Mouse (Mus musculus) spleen, postnatal 14 days (tissue): ENCODE measurements around the gene Pramel3.
"Not testable (repeated sequence)": the region's sequence is repeated elsewhere in the genome, so short reads cannot be mapped to it uniquely, and the experiment has no call there.

ENCODE experiments used
- DNase-seq, 2 experiments: peaks; one replicate each; pipeline ENCODE4 v3.0.0; 2021 to 2022; ENCODE audit warnings: low spot score in 2 of 2

The Pramel3 gene

DNA sequence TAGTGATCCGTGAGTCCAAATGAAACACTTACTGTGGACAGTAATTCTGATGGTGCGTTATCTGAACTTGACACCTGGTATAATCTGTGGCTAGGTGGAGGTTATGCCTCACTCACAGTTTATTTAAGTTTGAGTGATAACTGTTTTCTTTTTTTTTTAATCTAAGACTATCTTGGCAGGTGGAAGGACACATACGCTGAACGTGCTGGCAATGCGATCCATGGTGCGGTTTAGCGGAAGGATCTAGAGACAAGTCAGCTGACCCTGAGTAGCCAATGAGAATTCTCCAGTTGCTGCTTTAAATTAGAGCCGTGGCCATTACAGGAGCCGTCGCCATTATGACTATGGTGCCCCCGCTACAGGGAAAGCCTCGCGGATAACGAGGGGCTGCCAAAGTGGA, at the start of gene Pramel3:
Pramel3 (plus strand) TSS at position 301 of the 400 bp plus-strand sequence.
- DNase-seq: not testable (repeated sequence)

DNA sequence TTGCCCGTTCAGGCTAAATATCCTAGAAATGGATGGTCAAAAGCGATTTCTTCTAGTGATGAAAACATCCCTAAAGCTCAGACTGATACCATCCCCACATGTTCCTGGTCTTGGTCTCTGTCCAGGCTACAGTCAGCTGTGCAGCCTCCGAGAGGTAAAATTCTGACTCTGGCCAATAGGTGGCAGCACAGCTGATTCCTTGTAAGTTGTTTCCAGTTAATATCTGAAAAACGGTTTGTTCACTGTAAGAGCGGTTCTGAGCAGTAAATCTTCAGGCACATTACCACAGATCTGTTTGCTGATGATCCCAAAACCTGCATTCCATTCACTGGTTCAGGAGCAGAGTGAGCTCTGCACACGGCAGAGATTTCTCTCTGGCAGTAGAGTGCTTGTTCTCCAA, 58.6 kb downstream of the Pramel3 start:
- not testable (repeated sequence) for DNase-seq

DNA sequence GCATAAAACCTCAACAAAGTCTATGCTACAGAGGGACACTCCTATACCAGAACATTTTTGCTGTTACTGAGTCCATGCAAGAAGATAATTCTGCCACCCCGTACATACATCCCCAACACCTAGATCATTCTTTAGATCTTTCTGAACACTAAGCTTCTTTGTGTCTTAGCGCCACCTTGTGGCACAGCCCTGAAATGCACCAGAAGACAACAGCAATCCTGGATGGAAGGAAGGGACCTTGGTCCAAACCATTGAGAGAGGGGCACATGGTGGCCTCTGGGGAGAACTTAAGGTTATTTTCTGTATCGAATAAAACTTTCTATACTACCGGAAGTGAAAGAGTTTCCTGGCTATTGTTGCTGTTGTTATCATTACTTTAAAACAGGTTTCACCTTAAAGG, 59.8 kb downstream of the Pramel3 start:
- DNase-seq: not testable (repeated sequence)
